Mouse (Mus musculus): Measurements from ENCODE around the gene Nkiras2.
"Not testable (repeated sequence)": the region's sequence is repeated elsewhere in the genome, so short reads cannot be mapped to it uniquely, and the experiment has no call there.

The Nkiras2 gene

GRCm38 (mm10) chr11:100628056-100628455 lies 9.0 kb downstream of the Nkiras2 start:
- DNase-seq (ENCODE audit: low read depth, low spot score) = no peak

DNA sequence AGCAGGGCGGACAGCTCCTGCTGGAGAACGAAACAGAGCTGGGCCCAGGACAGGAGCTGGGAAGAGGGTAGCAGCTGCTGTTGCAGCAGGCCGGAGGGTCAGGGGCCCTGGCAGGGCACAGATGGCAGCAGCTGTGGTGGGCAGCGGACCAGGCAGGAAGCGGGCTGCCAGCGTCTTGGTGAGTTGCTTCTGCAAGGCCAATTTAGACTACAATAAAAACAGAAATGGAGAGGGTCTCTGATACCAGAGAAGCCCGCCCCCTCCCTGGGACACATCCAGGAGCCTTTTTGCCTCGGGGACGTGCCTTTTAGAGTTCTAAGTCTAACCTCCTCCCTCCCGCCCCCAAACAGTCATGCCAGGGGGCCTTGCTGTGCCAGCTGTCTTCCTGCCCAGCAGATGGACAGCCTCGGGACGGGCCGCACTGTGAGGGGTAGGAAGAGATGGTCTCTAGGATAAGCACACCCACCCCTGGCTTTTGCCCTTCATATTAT lies 9.9 kb downstream of the Nkiras2 start:
- no peak for DNase-seq (ENCODE audit: low read depth, low spot score)

DNA sequence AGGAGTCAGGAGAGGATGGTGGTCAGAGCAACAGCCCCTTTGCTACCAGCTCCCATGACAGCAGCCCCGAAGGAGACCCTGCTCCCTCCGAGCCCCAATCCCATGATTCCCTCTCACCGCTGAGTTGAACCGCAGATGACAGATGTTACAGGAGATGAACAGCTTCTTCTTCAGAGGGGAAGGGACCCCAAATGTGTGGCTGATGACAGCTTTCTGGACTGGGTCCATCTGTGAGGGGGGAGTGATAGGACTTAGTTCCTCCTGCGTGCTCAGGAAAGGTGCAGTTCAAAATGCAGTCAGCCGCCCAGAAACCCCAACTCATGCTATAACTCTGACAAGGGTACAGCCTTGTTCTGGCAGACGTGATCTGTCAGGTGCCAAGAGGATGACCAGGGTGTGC lies 15.5 kb downstream of the Nkiras2 start:
- DNase-seq (ENCODE audit: low read depth, low spot score) = no peak

- DNase-seq (ENCODE audit: low read depth, low spot score) = peak; percentile 88
These were observed 21.3 kb downstream of the Nkiras2 start for GRCm38 (mm10) chr11:100640159-100640906.

GRCm38 (mm10) chr11:100643612-100644575 lies 24.9 kb downstream of the Nkiras2 start:
- DNase-seq (ENCODE audit: low read depth, low spot score) = peak; percentile 55

- peak; percentile 54 for DNase-seq (ENCODE audit: low read depth, low spot score)
These were observed 27.2 kb downstream of the Nkiras2 start for GRCm38 (mm10) chr11:100646265-100646664.

GRCm38 (mm10) chr11:100648405-100648804 lies 29.4 kb downstream of the Nkiras2 start:
- no peak for DNase-seq (ENCODE audit: low read depth, low spot score)

DNA sequence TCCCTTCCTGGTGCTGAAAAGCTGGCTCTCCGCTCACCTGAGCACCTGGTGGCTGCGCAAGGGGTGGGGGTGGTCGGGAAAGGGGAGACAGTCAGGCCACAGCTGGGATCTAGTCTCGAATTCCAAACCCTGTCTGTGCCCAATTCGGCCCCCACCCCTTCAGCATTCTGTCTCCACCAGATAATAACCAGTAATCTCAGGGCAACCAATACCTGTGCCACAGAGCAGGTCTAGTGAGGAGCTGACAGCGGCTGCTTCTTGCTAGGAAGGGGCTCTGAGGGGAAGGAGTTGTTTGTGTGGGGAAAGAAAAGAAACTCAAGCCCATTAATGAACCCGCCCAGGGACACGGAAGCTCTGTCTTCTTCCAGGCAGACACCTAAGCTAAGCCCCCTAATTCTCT lies 32.2 kb downstream of the Nkiras2 start:
- DNase-seq (ENCODE audit: low read depth, low spot score) = no peak

GRCm38 (mm10) chr11:100651748-100652147 lies 32.7 kb downstream of the Nkiras2 start:
- peak; percentile 20 for DNase-seq (ENCODE audit: low read depth, low spot score)

- DNase-seq (ENCODE audit: low read depth, low spot score) = not testable (repeated sequence)
These were observed 36.5 kb downstream of the Nkiras2 start for GRCm38 (mm10) chr11:100655589-100655988.

DNA sequence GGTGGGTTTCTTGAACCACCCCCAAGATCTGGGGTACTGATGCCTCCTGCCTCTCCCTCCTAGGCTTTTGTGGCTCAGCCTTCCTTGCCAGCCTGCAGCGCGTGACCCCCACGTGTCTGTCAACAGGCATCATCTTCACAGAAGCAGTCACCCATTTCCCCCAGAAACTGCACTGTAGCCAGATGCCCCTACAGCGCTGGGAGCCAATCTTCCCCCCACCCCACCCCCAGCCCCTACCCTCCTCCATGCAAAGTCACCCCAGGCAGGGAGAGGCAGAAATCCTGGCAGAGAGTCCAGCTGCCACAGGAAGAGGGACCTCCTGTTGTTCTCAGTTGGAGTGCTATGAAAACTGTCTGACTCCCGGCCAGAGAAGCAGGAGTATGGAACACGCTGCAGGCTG lies 37.4 kb downstream of the Nkiras2 start:
- DNase-seq (ENCODE audit: low read depth, low spot score) = peak; percentile 32

- no peak for DNase-seq (ENCODE audit: low read depth, low spot score)
These were observed 40.8 kb downstream of the Nkiras2 start for GRCm38 (mm10) chr11:100659806-100660205.

- DNase-seq (ENCODE audit: low read depth, low spot score) = no peak
These were observed 52.0 kb downstream of the Nkiras2 start for GRCm38 (mm10) chr11:100671049-100671448.

DNA sequence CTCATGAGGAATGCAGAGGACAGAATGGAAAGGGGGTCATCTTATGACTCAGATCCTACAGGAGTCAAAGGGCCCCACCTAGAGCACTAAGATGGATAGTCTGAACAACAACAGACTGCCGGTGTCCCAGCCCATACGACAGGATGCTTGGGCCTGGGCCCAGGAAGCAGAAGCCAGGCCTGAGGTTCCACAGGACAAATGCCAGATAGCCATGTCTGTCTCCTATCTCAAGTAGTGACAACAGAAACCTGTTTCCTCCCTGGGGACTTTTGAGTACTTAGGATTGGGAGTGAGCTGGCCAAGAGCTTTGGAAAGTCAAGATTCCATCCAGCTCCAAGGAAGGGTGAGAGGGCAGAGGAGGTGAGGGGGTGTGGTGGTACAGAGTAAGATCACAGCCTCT lies 52.9 kb downstream of the Nkiras2 start:
- DNase-seq (ENCODE audit: low read depth, low spot score) = no peak

GRCm38 (mm10) chr11:100673169-100673568 lies 54.1 kb downstream of the Nkiras2 start:
- no peak for DNase-seq (ENCODE audit: low read depth, low spot score)

Measured in brain, adult 2 months (tissue).